Mouse (Mus musculus): ENCODE data around the gene Prdm16.

The Prdm16 gene

GRCm38 (mm10) chr4:154370841-154371240 lies 265.8 kb downstream of the Prdm16 start:
- no peak for DNase-seq

- DNase-seq, result no peak
Observed at GRCm38 (mm10) chr4:154369089-154369488, 267.6 kb downstream of the Prdm16 start.

GRCm38 (mm10) chr4:154366836-154367235 lies 269.8 kb downstream of the Prdm16 start:
- no peak for DNase-seq

GRCm38 (mm10) chr4:154364752-154365151 lies 271.9 kb downstream of the Prdm16 start:
- no peak for DNase-seq

- DNase-seq, result no peak
Observed at GRCm38 (mm10) chr4:154360850-154361249, 275.8 kb downstream of the Prdm16 start.

GRCm38 (mm10) chr4:154360441-154360840 lies 276.2 kb downstream of the Prdm16 start:
- no peak for DNase-seq

- DNase-seq, result no peak
Observed at GRCm38 (mm10) chr4:154359762-154360300, 276.8 kb downstream of the Prdm16 start.

GRCm38 (mm10) chr4:154358816-154359215 lies 277.9 kb downstream of the Prdm16 start:
- DNase-seq, result no peak

GRCm38 (mm10) chr4:154358370-154358769 lies 278.3 kb downstream of the Prdm16 start:
- no peak for DNase-seq

- DNase-seq, result no peak
Observed at GRCm38 (mm10) chr4:154355408-154355807, 281.3 kb downstream of the Prdm16 start.

GRCm38 (mm10) chr4:154352246-154352645 lies 284.4 kb downstream of the Prdm16 start:
- DNase-seq, result no peak

- DNase-seq, result no peak
Observed at GRCm38 (mm10) chr4:154348197-154348786, 288.4 kb downstream of the Prdm16 start.

- DNase-seq, result no peak
Observed at GRCm38 (mm10) chr4:154346731-154347522, 289.7 kb downstream of the Prdm16 start.

- DNase-seq, result no peak
Observed at GRCm38 (mm10) chr4:154336650-154337049, 300.0 kb downstream of the Prdm16 start.

- peak; percentile 20 for DNase-seq
Observed at GRCm38 (mm10) chr4:154335761-154336160, 300.9 kb downstream of the Prdm16 start, which contains the start of gene B230104I21Rik. TSS of gene B230104I21Rik (plus strand) at chr4:154336127.

GRCm38 (mm10) chr4:154334699-154335402 lies 301.8 kb downstream of the Prdm16 start:
- DNase-seq, result peak; percentile 57

GRCm38 (mm10) chr4:154333300-154333699 lies 303.4 kb downstream of the Prdm16 start:
- no peak for DNase-seq

- no peak for DNase-seq
Observed at GRCm38 (mm10) chr4:154331271-154331670, 305.4 kb downstream of the Prdm16 start.

- no peak for DNase-seq
Observed at GRCm38 (mm10) chr4:154330001-154330400, 306.7 kb downstream of the Prdm16 start.

- peak; percentile 28 for DNase-seq
Observed at GRCm38 (mm10) chr4:154328836-154329235, 307.8 kb downstream of the Prdm16 start.

- no peak for DNase-seq
Observed at GRCm38 (mm10) chr4:154328431-154328830, 308.2 kb downstream of the Prdm16 start.

- DNase-seq, result no peak
Observed at GRCm38 (mm10) chr4:154325410-154325809, 311.3 kb downstream of the Prdm16 start.

GRCm38 (mm10) chr4:154313622-154313967 lies 323.1 kb downstream of the Prdm16 start:
- no peak for DNase-seq

All from cerebellum, adult 11-12 months (tissue).